Mouse (Mus musculus): ENCODE results near the gene Mtap. TPM values are rescaled to one million over a fixed set of nuclear protein-coding genes. Genes with fewer than 3 reads are reported as not detected.

Gene Mtap
- 11.4 TPM for polyA plus RNA-seq (2014; fragmentation: Illumina TruSeq; extraction: RNeasy Lipid Tissue Mini Kit (QIAGEN cat#74804); ENCODE audit: low read depth, low replicate concordance)

GRCm38 (mm10) chr4:89136906-89137541, at the start of gene Mtap:
Mtap (plus strand) TSS chr4:89137122.

Other genes starting within 250 kb of the Mtap start
- 0.36 TPM for gene Cdkn2a, start 157.5 kb downstream of the Mtap start, polyA plus RNA-seq (2014; fragmentation: Illumina TruSeq; extraction: RNeasy Lipid Tissue Mini Kit (QIAGEN cat#74804); ENCODE audit: low read depth, low replicate concordance)
- gene Cdkn2b, start 173.9 kb downstream of the Mtap start, polyA plus RNA-seq (2014; fragmentation: Illumina TruSeq; extraction: RNeasy Lipid Tissue Mini Kit (QIAGEN cat#74804); ENCODE audit: low read depth, low replicate concordance): 6.8 TPM